Mouse (Mus musculus) erythroblast, embryonic 14.5 days (primary cell): ENCODE data around the gene Clasp1.

Experiments used
- GATA1 ChIP-seq: IDR thresholded peaks from 2 replicates; pipeline ENCODE4 v1.6.1; 2012; ENCODE audit warnings: low read length, inconsistent platforms, mixed read lengths
- TAL1 ChIP-seq: IDR thresholded peaks from 3 replicates; pipeline ENCODE4 v1.6.1; 2012; ENCODE audit warnings: low read length, inconsistent platforms, mixed read lengths

- no peak for TF ChIP-seq TAL1
- TF ChIP-seq GATA1, result no peak
Measured at GRCm38 (mm10) chr1:118589721-118590120, 200.9 kb downstream of the Clasp1 start.
